Mouse (Mus musculus): Measurements from ENCODE around the gene Atad1. TPM values are rescaled to one million over a fixed set of nuclear protein-coding genes. Genes with fewer than 3 reads are reported as not detected.

Gene Atad1
- polyA plus RNA-seq, 1 experiment from 2014 or later = 62.8 TPM

DNA sequence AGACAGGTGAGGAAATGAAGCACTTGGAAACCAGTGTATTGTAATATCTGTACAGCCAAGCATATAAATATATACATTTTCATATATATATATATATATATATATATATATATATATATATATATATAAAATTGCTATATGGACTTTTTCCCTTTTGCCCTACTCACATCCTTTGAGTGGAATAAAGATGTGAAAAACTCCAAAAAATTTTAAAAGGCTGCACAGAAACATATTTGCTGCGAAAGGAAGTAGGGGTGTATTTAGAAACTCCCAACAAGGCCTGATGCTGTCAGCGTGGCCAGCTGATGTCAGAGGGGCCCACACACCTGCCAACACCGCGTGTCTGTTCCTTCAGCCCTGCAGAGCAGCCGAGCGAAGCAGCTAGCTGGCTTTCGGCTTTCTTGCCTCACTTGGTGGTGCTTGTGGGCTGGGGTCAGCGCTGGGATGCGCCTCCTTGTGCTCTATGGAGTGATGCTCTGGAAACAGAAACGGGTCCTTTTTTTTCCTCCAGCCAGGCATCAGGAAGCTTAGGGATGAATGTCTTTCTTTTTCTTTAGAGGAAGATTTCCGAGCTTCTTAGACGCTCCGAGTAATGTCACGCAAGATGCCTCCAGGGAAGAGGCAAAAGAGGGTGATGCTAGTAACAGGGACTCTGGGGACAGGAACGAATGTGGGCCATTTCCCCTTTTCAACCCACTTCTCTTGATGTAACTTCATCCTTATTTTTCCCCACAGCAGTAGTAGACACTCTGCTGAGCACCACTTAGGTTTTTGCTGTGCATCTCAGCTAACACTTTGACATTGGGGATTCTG is 14.8 kb upstream of the Atad1 start:
- Histone ChIP-seq H3K4me2 (ENCODE audit: low read depth, low read length) (no peak overlapping the region), H3K27ac (ENCODE audit: low read length) (no peak overlapping the region)
- no peak for ATAC-seq (ENCODE audit: low read depth)

DNA sequence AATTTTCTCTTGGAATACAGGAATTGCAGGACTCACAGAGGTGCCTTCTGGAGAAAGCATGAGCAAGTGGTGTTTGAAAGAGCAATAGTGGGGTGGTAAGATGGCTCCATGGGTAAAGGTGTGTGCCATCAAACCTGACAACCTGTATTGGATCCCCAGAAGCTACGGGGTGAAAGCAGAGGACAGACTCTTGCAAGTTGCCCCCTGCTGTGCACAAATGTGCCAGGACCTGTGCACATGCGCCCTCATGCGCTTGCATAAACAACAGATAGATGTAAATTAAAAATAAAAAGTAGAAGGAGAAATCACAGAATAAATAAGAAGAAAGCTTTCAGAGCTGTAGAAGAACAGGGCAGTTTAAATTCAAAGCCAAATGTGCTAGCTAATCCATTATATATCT is 13.8 kb upstream of the Atad1 start:
- no peak for ATAC-seq (ENCODE audit: low read depth)
- Histone ChIP-seq H3K36me3 (ENCODE audit: control insufficient read depth, insufficient read depth, low read length) (no peaks in the 10 kb centered on the region), H3K27ac (ENCODE audit: low read length) (no peak overlapping the region), H3K4me2 (ENCODE audit: low read depth, low read length) (no peak overlapping the region), H3K4me1 (replicated peaks; ENCODE audit: control insufficient read depth, insufficient read depth, low read length) (peaks cover 5% of the 10 kb centered on the region; the same call in 1 of the 2 replicates), H3K27me3 (ENCODE audit: control insufficient read depth, insufficient read depth, low read depth, low read length) (peaks cover 2% of the 10 kb centered on the region; the same call in 1 of the 2 replicates), H3K9me3 (ENCODE audit: control insufficient read depth, low read length) (no peaks in the 10 kb centered on the region), H3K4me3 (ENCODE audit: low read length) (no peak overlapping the region), H3K9ac (ENCODE audit: low read length) (no peak overlapping the region)
- WGBS = 77% methylated on average over 3 of the region's 3 CpGs

More for the DNA sequence above, 14.8 kb upstream of the Atad1 start:
- Histone ChIP-seq H3K4me1 (replicated peaks; ENCODE audit: control insufficient read depth, insufficient read depth, low read length) (peaks cover 5% of the 10 kb centered on the region; the same call in 1 of the 2 replicates), H3K36me3 (ENCODE audit: control insufficient read depth, insufficient read depth, low read length) (no peaks in the 10 kb centered on the region), H3K9ac (ENCODE audit: low read length) (no peak overlapping the region), H3K27me3 (ENCODE audit: control insufficient read depth, insufficient read depth, low read depth, low read length) (peaks cover 2% of the 10 kb centered on the region; the same call in 1 of the 2 replicates), H3K9me3 (ENCODE audit: control insufficient read depth, low read length) (no peaks in the 10 kb centered on the region), H3K4me3 (ENCODE audit: low read length) (no peak overlapping the region)
- 30% methylated on average over 15 of the region's 15 CpGs for WGBS

DNA sequence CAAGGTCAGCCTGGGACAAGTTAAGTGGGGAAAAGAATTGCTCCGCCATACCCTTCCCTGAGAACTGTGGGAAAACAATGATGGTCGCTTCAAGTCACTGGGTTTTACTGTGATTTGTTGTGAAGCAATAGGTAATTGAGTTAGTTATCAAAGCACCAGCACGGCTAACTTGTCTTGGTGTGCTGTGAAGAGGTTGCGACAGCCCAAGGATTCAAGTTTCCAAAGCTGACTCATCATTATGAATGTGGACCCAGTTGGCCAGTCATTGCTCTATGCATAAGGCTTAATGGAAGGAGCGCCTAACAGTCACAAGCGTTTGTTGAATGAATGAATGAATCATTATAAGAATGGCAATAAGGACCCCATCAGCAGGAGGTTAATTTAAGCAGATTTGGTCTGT is 12.8 kb upstream of the Atad1 start:
- no peak overlapping the region for H3K27ac ChIP-seq (ENCODE audit: low read length)
- no peaks in the 10 kb centered on the region for H3K9me3 ChIP-seq (ENCODE audit: control insufficient read depth, low read length)
- H3K4me3 ChIP-seq (ENCODE audit: low read length) = no peak overlapping the region
- H3K9ac ChIP-seq (ENCODE audit: low read length) = no peak overlapping the region
- peaks cover 2% of the 10 kb centered on the region; the same call in 1 of the 2 replicates for H3K27me3 ChIP-seq (ENCODE audit: control insufficient read depth, insufficient read depth, low read depth, low read length)
- 82% methylated on average over 6 of the region's 6 CpGs for WGBS
- ATAC-seq (ENCODE audit: low read depth) = no peak
- H3K4me2 ChIP-seq (ENCODE audit: low read depth, low read length) = no peak overlapping the region
- H3K36me3 ChIP-seq (ENCODE audit: control insufficient read depth, insufficient read depth, low read length) = no peaks in the 10 kb centered on the region
- peaks cover 5% of the 10 kb centered on the region; the same call in 1 of the 2 replicates for H3K4me1 ChIP-seq (replicated peaks; ENCODE audit: control insufficient read depth, insufficient read depth, low read length)

DNA sequence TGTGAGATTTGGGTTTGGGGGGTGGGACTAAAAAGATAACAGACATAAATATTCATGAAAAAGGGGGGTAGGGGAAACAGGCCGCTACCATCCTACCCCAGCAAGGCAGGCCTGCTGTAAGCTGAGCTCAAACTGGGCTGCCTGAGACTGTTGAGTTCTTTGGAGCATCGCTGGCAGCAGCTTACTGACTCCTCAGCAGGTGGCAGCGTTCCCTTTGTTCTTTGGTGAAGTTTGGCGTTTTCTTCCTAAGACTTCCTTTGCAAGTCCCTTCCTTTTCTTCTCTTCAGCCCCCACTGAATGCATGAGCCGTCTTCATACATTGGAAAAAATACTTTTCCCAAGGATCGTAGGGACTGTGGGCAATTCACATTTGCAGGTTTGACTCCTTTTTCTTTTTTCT is 9.8 kb upstream of the Atad1 start:
- 24% methylated on average over 6 of the region's 6 CpGs for WGBS
- no peak overlapping the region for H3K27ac ChIP-seq (ENCODE audit: low read length)
- ATAC-seq (ENCODE audit: low read depth) = no peak
- H3K9ac ChIP-seq (ENCODE audit: low read length) = no peak overlapping the region
- H3K4me3 ChIP-seq (ENCODE audit: low read length) = no peak overlapping the region
- H3K27me3 ChIP-seq (ENCODE audit: control insufficient read depth, insufficient read depth, low read depth, low read length) = peaks cover 2% of the 10 kb centered on the region; the same call in 1 of the 2 replicates
- H3K4me1 ChIP-seq (replicated peaks; ENCODE audit: control insufficient read depth, insufficient read depth, low read length) = no peaks in the 10 kb centered on the region
- no peak overlapping the region for H3K4me2 ChIP-seq (ENCODE audit: low read depth, low read length)
- no peaks in the 10 kb centered on the region for H3K9me3 ChIP-seq (ENCODE audit: control insufficient read depth, low read length)
- no peaks in the 10 kb centered on the region for H3K36me3 ChIP-seq (ENCODE audit: control insufficient read depth, insufficient read depth, low read length)

DNA sequence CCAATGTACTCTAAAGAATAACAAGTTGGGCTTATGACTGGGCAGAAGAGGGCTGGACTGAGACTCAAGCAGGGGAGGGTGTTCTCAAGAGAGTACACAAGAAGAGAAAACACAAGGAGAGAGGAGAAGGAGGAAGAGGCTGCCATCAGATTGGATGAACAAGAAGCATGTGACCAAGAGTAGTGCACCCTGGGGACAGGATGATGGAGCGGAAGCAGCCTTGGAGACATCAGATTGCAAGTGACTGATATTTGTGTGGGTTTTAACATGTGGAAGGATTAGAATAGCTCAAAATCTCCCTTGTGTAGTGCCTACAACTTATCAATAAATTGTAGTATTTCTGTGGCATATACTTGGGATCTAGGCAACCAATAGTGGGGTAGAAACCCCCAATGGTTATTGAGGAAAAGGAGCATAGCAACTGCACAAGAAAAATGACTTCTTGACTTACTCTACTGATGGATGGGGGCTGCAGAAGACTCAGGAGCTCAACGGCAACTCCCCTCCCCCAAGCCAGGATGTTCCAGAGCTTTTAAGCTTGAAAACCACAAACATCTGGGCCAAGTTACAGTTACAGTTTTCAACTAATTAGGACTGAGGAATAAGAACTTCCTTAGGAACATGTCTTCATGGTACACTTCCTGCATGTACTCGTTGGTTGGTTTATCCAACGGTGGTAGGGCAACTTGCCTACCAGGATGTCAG is 1.2 kb upstream of the Atad1 start:
- Histone ChIP-seq H3K27me3 (ENCODE audit: control insufficient read depth, insufficient read depth, low read depth, low read length) (no peaks in the 10 kb centered on the region), H3K4me2 (ENCODE audit: low read depth, low read length) (no peak overlapping the region), H3K9ac (ENCODE audit: low read length) (no peak overlapping the region), H3K4me1 (replicated peaks; ENCODE audit: control insufficient read depth, insufficient read depth, low read length) (no peaks in the 10 kb centered on the region), H3K27ac (ENCODE audit: low read length) (no peak overlapping the region), H3K4me3 (ENCODE audit: low read length) (no peak overlapping the region), H3K36me3 (ENCODE audit: control insufficient read depth, insufficient read depth, low read length) (no peaks in the 10 kb centered on the region), H3K9me3 (ENCODE audit: control insufficient read depth, low read length) (no peaks in the 10 kb centered on the region)
- 78% methylated on average over 4 of the region's 4 CpGs for WGBS
- no peak for ATAC-seq (ENCODE audit: low read depth)

DNA sequence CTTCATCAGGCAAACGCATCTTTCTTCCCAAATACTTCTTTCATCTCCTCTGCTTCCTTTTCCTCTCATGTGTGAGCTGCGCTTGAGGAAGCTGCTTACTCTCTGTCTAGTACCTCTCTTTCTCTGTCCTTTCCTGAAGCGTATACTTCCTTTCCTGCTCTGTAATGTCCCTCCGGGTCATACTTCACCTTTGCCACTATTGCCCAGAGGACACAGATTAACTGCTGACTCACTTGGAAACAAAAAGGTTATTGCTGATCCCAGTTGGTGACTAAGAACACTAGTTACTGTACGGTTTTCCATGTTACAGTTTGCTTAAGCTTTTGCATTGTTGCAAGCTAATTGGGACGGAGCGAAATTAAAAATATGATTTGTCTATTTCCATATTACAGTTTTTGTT is 1.7 kb downstream of the Atad1 start:
- H3K27ac ChIP-seq (ENCODE audit: low read length) = no peak overlapping the region
- no peak overlapping the region for H3K4me2 ChIP-seq (ENCODE audit: low read depth, low read length)
- no peaks in the 10 kb centered on the region for H3K27me3 ChIP-seq (ENCODE audit: control insufficient read depth, insufficient read depth, low read depth, low read length)
- H3K9me3 ChIP-seq (ENCODE audit: control insufficient read depth, low read length) = no peaks in the 10 kb centered on the region
- no peaks in the 10 kb centered on the region for H3K36me3 ChIP-seq (ENCODE audit: control insufficient read depth, insufficient read depth, low read length)
- ATAC-seq (ENCODE audit: low read depth) = no peak
- H3K9ac ChIP-seq (ENCODE audit: low read length) = no peak overlapping the region
- WGBS = 75% methylated on average over 7 of the region's 7 CpGs
- H3K4me3 ChIP-seq (ENCODE audit: low read length) = no peak overlapping the region
- no peaks in the 10 kb centered on the region for H3K4me1 ChIP-seq (replicated peaks; ENCODE audit: control insufficient read depth, insufficient read depth, low read length)

DNA sequence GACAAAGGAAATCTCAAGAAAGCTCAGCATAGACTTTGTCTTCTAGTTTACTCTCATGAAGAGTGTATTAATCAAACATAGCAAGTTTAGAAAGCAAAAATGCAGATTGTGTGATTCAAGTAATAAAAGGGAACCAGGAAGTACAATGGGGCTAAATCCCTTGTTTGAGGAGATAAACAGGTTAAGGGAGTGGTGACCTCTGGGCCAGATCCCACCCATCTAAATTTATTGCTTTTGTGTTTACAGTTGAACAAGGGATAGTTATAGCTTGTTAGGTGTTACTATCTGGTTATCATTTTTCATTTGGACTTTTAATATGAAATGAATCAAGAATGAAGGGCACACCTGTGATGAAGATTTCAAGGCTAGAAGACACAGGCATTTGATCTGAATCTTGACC is 6.7 kb downstream of the Atad1 start:
- no peak for ATAC-seq (ENCODE audit: low read depth)
- no peaks in the 10 kb centered on the region for H3K9me3 ChIP-seq (ENCODE audit: control insufficient read depth, low read length)
- no peak overlapping the region for H3K4me2 ChIP-seq (ENCODE audit: low read depth, low read length)
- H3K4me3 ChIP-seq (ENCODE audit: low read length) = no peak overlapping the region
- no peak overlapping the region for H3K27ac ChIP-seq (ENCODE audit: low read length)
- H3K4me1 ChIP-seq (replicated peaks; ENCODE audit: control insufficient read depth, insufficient read depth, low read length) = no peaks in the 10 kb centered on the region
- no peaks in the 10 kb centered on the region for H3K36me3 ChIP-seq (ENCODE audit: control insufficient read depth, insufficient read depth, low read length)
- no peaks in the 10 kb centered on the region for H3K27me3 ChIP-seq (ENCODE audit: control insufficient read depth, insufficient read depth, low read depth, low read length)
- H3K9ac ChIP-seq (ENCODE audit: low read length) = no peak overlapping the region

DNA sequence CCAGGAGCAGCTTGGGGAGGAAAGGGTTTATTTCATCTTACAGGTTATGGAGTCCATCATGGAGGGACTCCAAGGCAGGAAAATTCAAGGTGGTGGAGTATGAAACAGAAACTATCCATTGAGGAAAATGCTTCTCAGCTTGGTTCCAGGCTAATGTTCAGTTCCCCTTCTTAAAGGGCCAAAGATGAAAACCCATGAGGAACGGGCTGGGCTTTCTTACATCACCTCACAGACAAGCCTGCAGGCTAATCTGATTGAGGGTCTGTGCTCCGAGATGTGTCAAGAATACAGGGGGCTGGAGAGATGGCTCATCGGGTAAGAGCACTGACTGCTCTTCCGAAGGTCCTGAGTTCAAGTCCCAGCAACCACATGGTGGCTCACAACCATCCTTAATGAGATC is 9.8 kb downstream of the Atad1 start:
- whole genome bisulfite sequencing = 81% methylated on average over 4 of the region's 4 CpGs
- Histone ChIP-seq H3K9me3 (ENCODE audit: control insufficient read depth, low read length) (no peaks in the 10 kb centered on the region), H3K4me3 (ENCODE audit: low read length) (no peak overlapping the region), H3K4me1 (replicated peaks; ENCODE audit: control insufficient read depth, insufficient read depth, low read length) (peaks cover 3% of the 10 kb centered on the region; the same call in 1 of the 2 replicates), H3K27me3 (ENCODE audit: control insufficient read depth, insufficient read depth, low read depth, low read length) (peaks cover 13% of the 10 kb centered on the region), H3K9ac (ENCODE audit: low read length) (no peak overlapping the region), H3K36me3 (ENCODE audit: control insufficient read depth, insufficient read depth, low read length) (no peaks in the 10 kb centered on the region), H3K4me2 (ENCODE audit: low read depth, low read length) (no peak overlapping the region), H3K27ac (ENCODE audit: low read length) (no peak overlapping the region)
- no peak for ATAC-seq (ENCODE audit: low read depth)

DNA sequence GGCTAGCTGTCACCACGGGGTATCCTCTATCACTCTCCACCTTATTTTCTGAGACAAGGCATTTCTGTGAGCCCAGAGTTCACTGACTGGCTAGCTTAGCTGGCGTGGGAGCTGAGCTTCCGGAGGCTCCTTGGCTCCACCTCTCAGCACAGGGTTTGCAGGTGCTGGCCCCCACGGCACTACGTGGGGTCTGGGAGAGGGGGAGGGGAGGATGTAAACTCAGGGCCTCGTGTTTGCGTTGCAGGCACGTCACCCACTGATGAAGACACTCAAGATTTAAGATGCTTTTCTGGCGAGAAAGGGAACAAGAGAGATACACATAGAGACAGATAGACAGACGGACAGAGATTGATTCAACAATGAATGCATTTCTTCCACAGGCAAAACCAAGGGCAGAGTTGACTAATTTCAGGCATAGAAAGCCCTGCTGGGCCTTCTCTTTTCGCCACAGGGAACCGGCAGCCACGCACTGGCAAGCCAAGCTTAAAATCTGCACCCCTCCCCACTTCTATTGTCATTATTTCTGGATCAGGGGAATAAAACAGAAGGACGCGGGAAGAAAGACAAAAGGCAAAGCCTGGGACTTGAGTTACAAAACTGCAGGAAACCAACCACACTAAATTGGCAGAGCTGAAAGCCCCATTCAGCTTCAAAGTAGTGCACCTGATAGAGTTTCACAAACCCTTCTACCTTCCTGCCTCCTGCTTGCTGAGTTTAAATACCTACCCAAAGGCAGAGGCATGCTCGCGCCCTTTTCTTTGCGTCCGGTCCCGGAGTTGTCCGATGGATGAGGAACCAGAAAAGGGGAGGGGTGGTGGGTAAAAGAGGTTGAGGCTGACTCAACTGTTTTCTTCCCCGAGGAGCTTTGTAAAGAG is 12.9 kb downstream of the Atad1 start:
- H3K4me3 ChIP-seq (ENCODE audit: low read length) = no peak overlapping the region
- H3K27me3 ChIP-seq (ENCODE audit: control insufficient read depth, insufficient read depth, low read depth, low read length) = peaks cover 13% of the 10 kb centered on the region
- no peak overlapping the region for H3K9ac ChIP-seq (ENCODE audit: low read length)

More for the DNA sequence above, 12.9 kb downstream of the Atad1 start:
- 10% methylated on average over 22 of the region's 22 CpGs for WGBS
- Histone ChIP-seq H3K27ac (ENCODE audit: low read length) (no peak overlapping the region), H3K4me1 (replicated peaks; ENCODE audit: control insufficient read depth, insufficient read depth, low read length) (peaks cover 3% of the 10 kb centered on the region; the same call in 1 of the 2 replicates), H3K36me3 (ENCODE audit: control insufficient read depth, insufficient read depth, low read length) (no peaks in the 10 kb centered on the region), H3K4me2 (ENCODE audit: low read depth, low read length) (peak overlapping the region; percentile 24; the same call in 1 of the 2 replicates), H3K9me3 (ENCODE audit: control insufficient read depth, low read length) (no peaks in the 10 kb centered on the region)
- ATAC-seq (ENCODE audit: low read depth) = no peak
